In the genomic region with DNA sequence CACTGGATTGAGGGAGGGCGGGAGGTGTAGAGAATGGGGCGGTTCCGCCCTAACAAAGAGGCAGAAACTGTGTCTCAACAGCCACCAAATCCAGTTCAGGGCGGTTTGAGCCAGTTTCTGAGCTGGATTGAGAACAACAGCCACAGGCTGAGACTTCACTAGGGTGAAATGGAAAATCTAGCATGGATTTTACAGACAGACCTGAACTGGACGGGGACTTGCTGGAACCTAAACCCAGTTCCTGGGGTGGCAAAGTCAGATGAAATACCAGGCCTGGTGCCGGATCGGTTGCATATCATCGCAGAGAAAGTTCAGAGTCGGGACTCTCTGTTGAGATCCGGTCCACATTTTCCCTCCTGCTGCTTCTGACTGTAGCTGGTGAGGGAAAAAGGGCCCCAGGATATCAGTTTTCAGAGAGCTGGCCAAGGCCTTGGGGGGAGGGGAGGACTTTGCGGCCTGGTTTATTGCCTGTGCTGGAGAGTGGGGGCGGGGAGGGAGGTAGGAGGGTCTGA, we compare ENCODE assay signal across 8 mouse cellular contexts. TPM values are rescaled to one million over a fixed set of nuclear protein-coding genes. Genes with fewer than 3 reads are reported as not detected.
DNase-seq lines count a peak whose midpoint lies in the region; ATAC-seq and TF ChIP-seq lines count a peak whose summit lies in the region.

No protein-coding gene starts in this region.

- ATAC-seq in embryonic facial prominence, embryonic 15.5 days (ENCODE audit: insufficient number of reproducible peaks, low FRiP score, low TSS enrichment, low read depth), result peak; percentile 90
- ATAC-seq in limb, embryonic 12.5 days (ENCODE audit: insufficient number of reproducible peaks, insufficient read depth, low FRiP score, low TSS enrichment, low read depth), result peak; percentile 86
- peak; percentile 84 for ATAC-seq in midbrain, embryonic 14.5 days (ENCODE audit: low FRiP score, low TSS enrichment)

- intact Hi-C loops in heart, adult 2 months (cut with DNase I), result loop anchor here (1.0 kb wide), 1 partner anchor 64 kb away; no protein-coding TSS in a partner anchor

- no peak for TF ChIP-seq CTCF in bone marrow macrophage, adult 2 months (IDR thresholded peaks at IDR 0.05; ENCODE audit: low read depth, low read length)
- no peak for TF ChIP-seq CTCF in heart, adult 2 months (IDR thresholded peaks at IDR 0.05)
- no peak; the same call in 1 of the 2 replicates for TF ChIP-seq CTCF in kidney, adult 2 months (conservative IDR thresholded peaks at IDR 0.05; ENCODE audit: insufficient read depth, insufficient read length, low read depth, low read length)

- no peak overlapping the region for H3K9ac ChIP-seq in embryonic facial prominence, embryonic 15.5 days
- no peak overlapping the region for H3K9ac ChIP-seq in heart, adult 2 months (ENCODE audit: low read depth, low read length)
- no peak overlapping the region for H3K9ac ChIP-seq in limb, embryonic 12.5 days (replicated peaks)
- no peak overlapping the region for H3K9ac ChIP-seq in midbrain, embryonic 14.5 days (replicated peaks; ENCODE audit: low read length)

- H3K27me3 ChIP-seq in embryonic facial prominence, embryonic 15.5 days, result no peaks in the 10 kb centered on the region
- H3K27me3 ChIP-seq in heart, adult 2 months (ENCODE audit: control insufficient read depth, insufficient read depth, low read length), result no peaks in the 10 kb centered on the region
- no peaks in the 10 kb centered on the region for H3K27me3 ChIP-seq in kidney, adult 2 months (replicated peaks; ENCODE audit: control insufficient read depth, insufficient read depth, low read length)
- no peaks in the 10 kb centered on the region for H3K27me3 ChIP-seq in limb, embryonic 12.5 days
- no peaks in the 10 kb centered on the region for H3K27me3 ChIP-seq in midbrain, embryonic 14.5 days (ENCODE audit: control insufficient read depth, insufficient read depth, low read length)

- no peaks in the 10 kb centered on the region for H3K36me3 ChIP-seq in embryonic facial prominence, embryonic 15.5 days
- H3K36me3 ChIP-seq in heart, adult 2 months (ENCODE audit: control insufficient read depth, insufficient read depth, low read length), result peaks cover 4% of the 10 kb centered on the region
- H3K36me3 ChIP-seq in kidney, adult 2 months (ENCODE audit: control insufficient read depth, insufficient read depth, low read length), result no peaks in the 10 kb centered on the region
- H3K36me3 ChIP-seq in limb, embryonic 12.5 days, result no peaks in the 10 kb centered on the region
- H3K36me3 ChIP-seq in midbrain, embryonic 14.5 days (ENCODE audit: control insufficient read depth, insufficient read depth, low read length), result no peaks in the 10 kb centered on the region

- H3K4me1 ChIP-seq in bone marrow macrophage, adult 2 months (ENCODE audit: control insufficient read depth, insufficient read depth, low read length), result peaks cover 20% of the 10 kb centered on the region
- H3K4me1 ChIP-seq in embryonic facial prominence, embryonic 15.5 days, result peaks cover 64% of the 10 kb centered on the region
- peaks cover 25% of the 10 kb centered on the region for H3K4me1 ChIP-seq in heart, adult 2 months (ENCODE audit: control insufficient read depth, insufficient read depth, low read length)
- peaks cover 36% of the 10 kb centered on the region for H3K4me1 ChIP-seq in kidney, adult 2 months (ENCODE audit: control insufficient read depth, insufficient read depth, low read length)
- H3K4me1 ChIP-seq in limb, embryonic 12.5 days (replicated peaks), result peaks cover 29% of the 10 kb centered on the region
- peaks cover 15% of the 10 kb centered on the region for H3K4me1 ChIP-seq in midbrain, embryonic 14.5 days (ENCODE audit: control insufficient read depth, insufficient read depth, low read length)

- TF ChIP-seq EP300 in heart, adult 2 months (IDR thresholded peaks at IDR 0.05; ENCODE audit: insufficient read depth, low read depth, low read length), result peak; percentile 85

- WGBS in embryonic facial prominence, embryonic 15.5 days, result 1% methylated on average over 12 of the region's 12 CpGs
- 4% methylated on average over 12 of the region's 12 CpGs for WGBS in heart, adult 2 months
- WGBS in kidney, adult 2 months, result 5% methylated on average over 12 of the region's 12 CpGs
- WGBS in limb, embryonic 12.5 days, result 4% methylated on average over 12 of the region's 12 CpGs
- 7% methylated on average over 12 of the region's 12 CpGs for WGBS in midbrain, embryonic 14.5 days

- H3K9me3 ChIP-seq in embryonic facial prominence, embryonic 15.5 days (replicated peaks), result no peaks in the 10 kb centered on the region
- H3K9me3 ChIP-seq in limb, embryonic 12.5 days, result 0 out of 2 replicates have a peak, but pooled peaks cover 3% of the 10 kb centered on the region
- no peaks in the 10 kb centered on the region for H3K9me3 ChIP-seq in midbrain, embryonic 14.5 days (ENCODE audit: control insufficient read depth, low read length)

- H3K4me3 ChIP-seq in bone marrow macrophage, adult 2 months (ENCODE audit: insufficient read depth, low read length), result no peak overlapping the region
- no peak overlapping the region for H3K4me3 ChIP-seq in embryonic facial prominence, embryonic 15.5 days (replicated peaks)
- no peak overlapping the region for H3K4me3 ChIP-seq in heart, adult 2 months
- H3K4me3 ChIP-seq in kidney, adult 2 months (ENCODE audit: insufficient read depth, low read depth, low read length), result no peak overlapping the region
- H3K4me3 ChIP-seq in limb, embryonic 12.5 days (replicated peaks), result no peak overlapping the region
- no peak overlapping the region for H3K4me3 ChIP-seq in midbrain, embryonic 14.5 days (replicated peaks; ENCODE audit: low read depth, low read length)

- TF ChIP-seq POLR2A in bone marrow macrophage, adult 2 months (IDR thresholded peaks at IDR 0.05; ENCODE audit: borderline replicate concordance, low read depth, low read length), result no peak
- peak; percentile 58; the same call in 1 of the 2 replicates for TF ChIP-seq POLR2A in heart, adult 2 months (IDR thresholded peaks at IDR 0.05; ENCODE audit: insufficient read depth, low read depth, low read length)
- no peak for TF ChIP-seq POLR2A in kidney, adult 2 months (IDR thresholded peaks at IDR 0.05; ENCODE audit: low read depth, low read length)

- peak; percentile 100 for DNase-seq in 416B (ENCODE audit: low read depth)
- DNase-seq in heart, adult 2 months, result peak; percentile 87 to 92
- DNase-seq in kidney, adult 2 months, result peak; percentile 98
- peak; percentile 98 for DNase-seq in midbrain, embryonic 14.5 days
- DNase-seq in spleen, adult 18-20 months, result peak; percentile 73 to 74

- no peaks in the 10 kb centered on the region for H3K79me2 ChIP-seq in heart, adult 2 months (replicated peaks; ENCODE audit: control insufficient read depth, insufficient read depth, low read length)

- peak overlapping the region; percentile 45; the same call in 1 of the 2 replicates for H3K27ac ChIP-seq in bone marrow macrophage, adult 2 months (ENCODE audit: insufficient read depth, low read depth, low read length)
- peak overlapping the region; percentile 97 for H3K27ac ChIP-seq in embryonic facial prominence, embryonic 15.5 days (replicated peaks)
- H3K27ac ChIP-seq in heart, adult 2 months, result peak overlapping the region; percentile 83
- H3K27ac ChIP-seq in kidney, adult 2 months (ENCODE audit: insufficient read depth, low read depth, low read length), result peak overlapping the region; percentile 79
- H3K27ac ChIP-seq in limb, embryonic 12.5 days, result peak overlapping the region; percentile 97
- peak overlapping the region; percentile 96 for H3K27ac ChIP-seq in midbrain, embryonic 14.5 days (replicated peaks; ENCODE audit: low read depth, low read length)

- H3K4me2 ChIP-seq in embryonic facial prominence, embryonic 15.5 days (replicated peaks), result no peak overlapping the region
- H3K4me2 ChIP-seq in limb, embryonic 12.5 days, result no peak overlapping the region
- no peak overlapping the region for H3K4me2 ChIP-seq in midbrain, embryonic 14.5 days (ENCODE audit: low read length)

RNA-seq across cellular contexts. Expression of gene Atf7ip, which starts 37.5 kb away (rescaled TPM):
- polyA plus RNA-seq in bone marrow macrophage, adult 2 months (2012; ENCODE audit: insufficient read depth, insufficient read length, missing spikeins), result 34.7 and 37.2 TPM in 2 replicates
- polyA plus RNA-seq in embryonic facial prominence, embryonic 15.5 days (2015; fragmentation: Nextera tagmentation; extraction: Ambion mirVana), result 35.5 and 37.5 TPM in 2 replicates
- 10 to 100 TPM; 73.1 to 88.0 TPM for total RNA-seq in heart, adult 2 months (2021)
- polyA plus RNA-seq in heart, adult 2 months (2012; rRNA removed), result 21.4 and 31.7 TPM in 2 replicates
- polyA plus RNA-seq in kidney, adult 2 months (2012; rRNA removed), result 13.4 and 13.9 TPM in 2 replicates
- 43.5 and 51.0 TPM in 2 replicates for polyA plus RNA-seq in limb, embryonic 12.5 days (2016; fragmentation: Nextera tagmentation; extraction: Ambion mirVana)
- 49.8 and 57.9 TPM in 2 replicates for polyA plus RNA-seq in midbrain, embryonic 14.5 days (2014; fragmentation: Nextera tagmentation; extraction: Ambion mirVana)

RNA-seq across cellular contexts. Expression of gene E330021D16Rik, which starts 53.1 kb away (rescaled TPM):
- not detected in 2 replicates for polyA plus RNA-seq in bone marrow macrophage, adult 2 months (2012; ENCODE audit: insufficient read depth, insufficient read length, missing spikeins)
- not detected in 2 replicates for polyA plus RNA-seq in embryonic facial prominence, embryonic 15.5 days (2015; fragmentation: Nextera tagmentation; extraction: Ambion mirVana)
- not detected for total RNA-seq in heart, adult 2 months (2021)
- not detected in 2 replicates for polyA plus RNA-seq in heart, adult 2 months (2012; rRNA removed)
- 0.90 and 1.3 TPM in 2 replicates for polyA plus RNA-seq in kidney, adult 2 months (2012; rRNA removed)
- not detected in 2 replicates for polyA plus RNA-seq in limb, embryonic 12.5 days (2016; fragmentation: Nextera tagmentation; extraction: Ambion mirVana)
- polyA plus RNA-seq in midbrain, embryonic 14.5 days (2014; fragmentation: Nextera tagmentation; extraction: Ambion mirVana), result not detected in 2 replicates

Comparison
In these comparisons a context has a peak if more than half of its experiments do, and no peak if none do; other contexts are left out.
1. H3K27ac ChIP-seq: peak in every context shown above with its lines; median percentile 97 in embryonic facial prominence, embryonic 15.5 days; 97 in limb, embryonic 12.5 days; 96 in midbrain, embryonic 14.5 days; 83 in heart, adult 2 months; 79 in kidney, adult 2 months; 45 in bone marrow macrophage, adult 2 months.